In genomic region chr4:153862121-153862660, GRCm38 (mm10) we compare ENCODE assay signal across 27 mouse cellular contexts.
DNase-seq lines count a peak whose midpoint lies in the region; ATAC-seq and TF ChIP-seq lines count a peak whose summit lies in the region.
"Had no signal": no experiment of that assay in that cellular context is flagged by ENCODE, and none has a peak within 500 bp of the region (broad histone marks: within the 10 kb centered on the region; RNA-seq: fewer than 3 reads in every experiment).

No protein-coding gene starts in this region.

- no peaks in the 10 kb centered on the region for H3K9me3 ChIP-seq in MEL (replicated peaks; ENCODE audit: insufficient read depth, low read length)
- no peaks in the 10 kb centered on the region for H3K9me3 ChIP-seq in liver, postnatal 0 days (ENCODE audit: low read length)
- H3K9me3 ChIP-seq: forebrain, embryonic 12.5 days; intestine, embryonic 15.5 days; limb, embryonic 13.5 days; lung, embryonic 15.5 days; neural tube, embryonic 12.5 days had no signal

- intact Hi-C loops in heart, postnatal 36 days (cut with DNase I), result no loop called here

- H3K36me3 ChIP-seq in MEL (ENCODE audit: control insufficient read depth in 1 of 2, insufficient read depth in 2 of 2, low read length in 2 of 2), result no peaks in the 10 kb centered on the region
- H3K36me3 ChIP-seq in liver, postnatal 0 days (replicated peaks; ENCODE audit: insufficient read depth, low read length), result no peaks in the 10 kb centered on the region
- H3K36me3 ChIP-seq: forebrain, embryonic 12.5 days; intestine, embryonic 15.5 days; limb, embryonic 13.5 days; liver, embryonic 15.5 days; lung, embryonic 15.5 days; neural tube, embryonic 12.5 days had no signal

- no peak overlapping the region for H3K9ac ChIP-seq in MEL (ENCODE audit: control insufficient read depth, low read depth, low read length, poor library complexity, severe bottlenecking)
- no peak overlapping the region for H3K9ac ChIP-seq in liver, postnatal 0 days (replicated peaks)
- H3K9ac ChIP-seq: forebrain, embryonic 12.5 days; forebrain, postnatal 0 days; intestine, embryonic 15.5 days; limb, embryonic 13.5 days; liver, embryonic 15.5 days; lung, embryonic 15.5 days; neural tube, embryonic 12.5 days had no signal

- TF ChIP-seq CTCF in MEL (IDR thresholded peaks at IDR 0.05 in 2 of 3, conservative IDR thresholded peaks at IDR 0.05 in 1 of 3; ENCODE audit: control insufficient read depth in 1 of 3, insufficient read depth in 1 of 3, low read depth in 2 of 3, low read length in 3 of 3, poor library complexity in 1 of 3, severe bottlenecking in 1 of 3), result no peak
- TF ChIP-seq CTCF in liver, postnatal 0 days (IDR thresholded peaks at IDR 0.05; ENCODE audit: low read depth), result no peak

- TF ChIP-seq POLR2A in MEL (IDR thresholded peaks at IDR 0.05; ENCODE audit: control insufficient read depth in 1 of 2, insufficient read depth in 1 of 2, low read depth in 1 of 2, low read length in 2 of 2, poor library complexity in 1 of 2), result no peak

- DNase-seq in heart, adult 11 months, result peak; percentile 71
- DNase-seq in heart, postnatal 36 days, result no peak
- DNase-seq in 3134 (ENCODE audit: extremely low read depth, insufficient read length, low spot score) (peak; percentile 12), MEL (ENCODE audit: low read depth, low spot score) (peak; percentile 3)
- DNase-seq in liver, postnatal 0 days, result peak; percentile 15
- no peak for DNase-seq in cerebellum, postnatal 36 days
- no peak for DNase-seq in embryo, embryonic 11 days
- DNase-seq: adrenal gland, postnatal 25 days; cerebellum, adult 11-12 months; cerebellum, adult 9-11 months; forebrain, postnatal 0 days; gastrocnemius, postnatal 10 days; heart, postnatal 14 days; kidney, adult 9 months; kidney, postnatal 14 days; thymus, postnatal 4 days had no signal

- ATAC-seq in liver, postnatal 0 days, result no peak
- ATAC-seq: forebrain, postnatal 0 days; hindbrain, embryonic 16.5 days; intestine, embryonic 15.5 days; Patski had no signal

- H3K27ac ChIP-seq in MEL (ENCODE audit: control insufficient read depth, low read depth, low read length), result no peak overlapping the region
- no peak overlapping the region for H3K27ac ChIP-seq in liver, postnatal 0 days (ENCODE audit: low read depth)
- H3K27ac ChIP-seq: forebrain, embryonic 12.5 days; intestine, embryonic 15.5 days; layer of hippocampus, adult 2 months; limb, embryonic 13.5 days; liver, embryonic 15.5 days; lung, embryonic 15.5 days; neural tube, embryonic 12.5 days had no signal

- no peak overlapping the region for H3K4me3 ChIP-seq in MEL (ENCODE audit: control insufficient read depth in 1 of 2, insufficient read depth in 1 of 2, low read depth in 2 of 2, low read length in 2 of 2)
- H3K4me3 ChIP-seq in liver, postnatal 0 days (ENCODE audit: low read depth, low read length), result no peak overlapping the region
- H3K4me3 ChIP-seq: forebrain, embryonic 12.5 days; intestine, embryonic 15.5 days; layer of hippocampus, adult 2 months; limb, embryonic 13.5 days; liver, embryonic 15.5 days; lung, embryonic 15.5 days; myocyte; neural tube, embryonic 12.5 days had no signal

- H3K27me3 ChIP-seq in MEL (ENCODE audit: control insufficient read depth in 1 of 2, insufficient read depth in 2 of 2, low read length in 2 of 2), result no peaks in the 10 kb centered on the region
- no peaks in the 10 kb centered on the region for H3K27me3 ChIP-seq in liver, postnatal 0 days (ENCODE audit: insufficient read depth, low read length)
- H3K27me3 ChIP-seq: intestine, embryonic 15.5 days; liver, embryonic 15.5 days; lung, embryonic 15.5 days; Patski had no signal

- H3K4me1 ChIP-seq in MEL (ENCODE audit: control insufficient read depth in 1 of 2, insufficient read depth in 2 of 2, low read length in 2 of 2), result no peaks in the 10 kb centered on the region
- no peaks in the 10 kb centered on the region for H3K4me1 ChIP-seq in liver, postnatal 0 days (ENCODE audit: insufficient read depth)
- H3K4me1 ChIP-seq: intestine, embryonic 15.5 days; limb, embryonic 13.5 days; liver, embryonic 15.5 days; lung, embryonic 15.5 days; neural tube, embryonic 12.5 days had no signal

- TF ChIP-seq RAD21 in MEL (IDR thresholded peaks at IDR 0.05; ENCODE audit: low read depth, low read length), result no peak

- WGBS in liver, postnatal 0 days (ENCODE audit: insufficient replicate concordance), result 64% methylated on average over 12 of the region's 12 CpGs

- no peak for TF ChIP-seq EP300 in MEL (IDR thresholded peaks at IDR 0.05; ENCODE audit: low read depth in 1 of 2, low read length in 2 of 2)
- no peak for TF ChIP-seq EP300 in liver, postnatal 0 days (IDR thresholded peaks at IDR 0.05; ENCODE audit: low read depth)

- no peaks in the 10 kb centered on the region for H3K79me2 ChIP-seq in MEL (ENCODE audit: control insufficient read depth, insufficient read depth, low read length, poor library complexity)

- H3K4me2 ChIP-seq in liver, postnatal 0 days (ENCODE audit: low read depth, low read length), result no peak overlapping the region
- H3K4me2 ChIP-seq: forebrain, embryonic 12.5 days; intestine, embryonic 15.5 days; limb, embryonic 13.5 days; liver, embryonic 15.5 days; lung, embryonic 15.5 days; midbrain, embryonic 11.5 days; neural tube, embryonic 12.5 days had no signal

TF ChIP-seq in MEL, 35 proteins besides CTCF, POLR2A, EP300 and RAD21:
- no peak for TF ChIP-seq MAFK (IDR thresholded peaks at IDR 0.05; ENCODE audit: borderline replicate concordance, low read depth, low read length)
- no peak for TF ChIP-seq TAL1 (IDR thresholded peaks at IDR 0.05; ENCODE audit: low read length)
- TF ChIP-seq USF2 (IDR thresholded peaks at IDR 0.05; ENCODE audit: borderline replicate concordance in 1 of 2, insufficient read depth in 1 of 2, low read depth in 1 of 2, low read length in 2 of 2), result no peak
- no peak for TF ChIP-seq RCOR1 (IDR thresholded peaks at IDR 0.05; ENCODE audit: low read depth, low read length)
- no peak for TF ChIP-seq ZC3H11A (IDR thresholded peaks at IDR 0.05; ENCODE audit: low read depth, low read length)
- no peak for TF ChIP-seq NELFE (IDR thresholded peaks at IDR 0.05; ENCODE audit: low read depth, low read length)

Comparison
In these comparisons a context has a peak if more than half of its experiments do, and no peak if none do; other contexts are left out.
1. DNase-seq: peak in heart, adult 11 months (single experiment), 3134 (single experiment), MEL (single experiment) and liver, postnatal 0 days (single experiment); none in heart, postnatal 36 days (0 of 2), cerebellum, postnatal 36 days (0 of 2) and embryo, embryonic 11 days (single experiment).